Mouse (Mus musculus) CH12.LX (cell line): ENCODE data around the gene Tshz2. TPM values are rescaled to one million over a fixed set of nuclear protein-coding genes. Genes with fewer than 3 reads are reported as not detected.

Experiments used
- DNase-seq: peaks from one replicate; pipeline ENCODE4 v3.0.0-alpha.2; 2013; ENCODE audit errors: extremely low read depth
- H3K27ac ChIP-seq: 2 replicates; pipeline ENCODE4 v1.5.1; 2012; ENCODE audit warnings: low read depth, mild to moderate bottlenecking, control low read depth, moderate library complexity; ENCODE audit not compliant: insufficient read depth
- H3K27me3 ChIP-seq: replicated peaks from 2 replicates; pipeline ENCODE3; 2012; ENCODE audit warnings: inconsistent platforms
- H3K36me3 ChIP-seq, 2 experiments: replicated peaks in 1 of 2; 2 replicates each; pipeline versions ENCODE3 to v1.6.1; 2012; ENCODE audit warnings: inconsistent platforms in 1 of 2, low read length in 1 of 2, mild to moderate bottlenecking in 1 of 2, mixed read lengths in 1 of 2, moderate library complexity in 1 of 2; ENCODE audit not compliant: control insufficient read depth in 1 of 2, insufficient read depth in 1 of 2
- H3K4me1 ChIP-seq, 2 experiments: 2 replicates each; pipeline ENCODE4 v1.6.1; 2012; ENCODE audit warnings: inconsistent platforms in 1 of 2, moderate library complexity in 1 of 2; ENCODE audit not compliant: insufficient read depth in 2 of 2, control insufficient read depth in 1 of 2
- H3K4me2 ChIP-seq: 2 replicates; pipeline ENCODE4 v1.6.1; 2012; ENCODE audit warnings: low read depth, mild to moderate bottlenecking, control low read depth; ENCODE audit not compliant: poor library complexity, insufficient read depth, severe bottlenecking
- H3K4me3 ChIP-seq, 3 experiments: fragments of 150-350 bp in 1 of 3; sonication (generic) in 1 of 3; replicated peaks in 1 of 3; 2 replicates each; pipeline versions ENCODE3 to v1.5.1; 2011 to 2012; ENCODE audit warnings: low read depth in 2 of 3, low read length in 2 of 3, mild to moderate bottlenecking in 2 of 3, moderate library complexity in 2 of 3, control low read depth in 1 of 3, improper control_type of control experiment in 1 of 3, inconsistent platforms in 1 of 3, mixed read lengths in 1 of 3; ENCODE audit not compliant: poor library complexity in 1 of 3
- H3K79me2 ChIP-seq: replicated peaks from 2 replicates; pipeline ENCODE4 v1.6.1; 2012; ENCODE audit warnings: mild to moderate bottlenecking, moderate library complexity; ENCODE audit not compliant: control insufficient read depth, poor library complexity, insufficient read depth, severe bottlenecking; ENCODE audit errors: extremely low read depth
- H3K9ac ChIP-seq: 2 replicates; pipeline ENCODE4 v1.6.1; 2012; ENCODE audit warnings: low read depth, mild to moderate bottlenecking, control low read depth, moderate library complexity; ENCODE audit not compliant: insufficient read depth
- H3K9me3 ChIP-seq: replicated peaks from 2 replicates; pipeline ENCODE3; 2012; ENCODE audit warnings: low read length, inconsistent platforms, mixed read lengths
- BHLHE40 ChIP-seq: IDR thresholded peaks from 2 replicates; pipeline ENCODE4 v1.6.1; 2011; ENCODE audit warnings: mild to moderate bottlenecking, low read depth, low read length, improper control_type of control experiment
- CHD2 ChIP-seq: IDR thresholded peaks from 2 replicates; pipeline ENCODE4 v1.6.1; 2011; ENCODE audit warnings: low read length, improper control_type of control experiment
- E2F4 ChIP-seq: IDR thresholded peaks from 2 replicates; pipeline ENCODE4 v1.6.1; 2011; ENCODE audit warnings: low read depth, low read length, improper control_type of control experiment; ENCODE audit not compliant: insufficient replicate concordance
- ELF1 ChIP-seq: IDR thresholded peaks from 2 replicates; pipeline ENCODE4 v1.6.1; 2014; ENCODE audit warnings: low read depth, mild to moderate bottlenecking, inconsistent platforms, low read length, improper control_type of control experiment
- EP300 ChIP-seq: IDR thresholded peaks from 2 replicates; pipeline ENCODE4 v1.6.1; 2011; ENCODE audit warnings: low read length, improper control_type of control experiment
- ETS1 ChIP-seq: conservative IDR thresholded peaks from 2 replicates; pipeline ENCODE4 v1.6.1; 2012; ENCODE audit warnings: low read depth, mild to moderate bottlenecking, inconsistent platforms, low read length, improper control_type of control experiment, moderate library complexity
- IRF4 ChIP-seq: IDR thresholded peaks from 2 replicates; pipeline ENCODE4 v1.6.1; 2014; ENCODE audit warnings: low read depth, mild to moderate bottlenecking, inconsistent platforms, low read length, improper control_type of control experiment
- MAX ChIP-seq: IDR thresholded peaks from 2 replicates; pipeline ENCODE4 v1.6.1; 2011; ENCODE audit warnings: low read length, improper control_type of control experiment
- MAZ ChIP-seq: IDR thresholded peaks from 2 replicates; pipeline ENCODE4 v1.6.1; 2012; ENCODE audit warnings: low read depth, mild to moderate bottlenecking, inconsistent platforms, low read length, improper control_type of control experiment, moderate library complexity
- NELFE ChIP-seq: IDR thresholded peaks from 2 replicates; pipeline ENCODE4 v1.6.1; 2011; ENCODE audit warnings: low read depth, low read length, improper control_type of control experiment
- POLR2A ChIP-seq: IDR thresholded peaks from 2 replicates; pipeline ENCODE4 v1.6.1; 2011; ENCODE audit warnings: low read depth, mild to moderate bottlenecking, improper control_type of control experiment, low read length
- RAD21 ChIP-seq: IDR thresholded peaks from 2 replicates; pipeline ENCODE4 v1.6.1; 2011; ENCODE audit warnings: low read depth, mild to moderate bottlenecking, low read length, improper control_type of control experiment, moderate library complexity
- RCOR1 ChIP-seq: conservative IDR thresholded peaks from 2 replicates; pipeline ENCODE4 v1.6.1; 2012; ENCODE audit warnings: low read depth, mild to moderate bottlenecking, inconsistent platforms, low read length, improper control_type of control experiment
- SMC3 ChIP-seq: IDR thresholded peaks from 2 replicates; pipeline ENCODE4 v1.6.1; 2011; ENCODE audit warnings: low read depth, low read length, improper control_type of control experiment
- UBTF ChIP-seq: IDR thresholded peaks from 2 replicates; pipeline ENCODE4 v1.6.1; 2012; ENCODE audit warnings: low read depth, mild to moderate bottlenecking, inconsistent platforms, low read length, improper control_type of control experiment, moderate library complexity
- USF1 ChIP-seq: IDR thresholded peaks from 2 replicates; pipeline ENCODE4 v1.6.1; 2014; ENCODE audit warnings: low read depth, mild to moderate bottlenecking, inconsistent platforms, low read length, improper control_type of control experiment
- USF2 ChIP-seq: conservative IDR thresholded peaks from 2 replicates; pipeline ENCODE4 v1.6.1; 2011; ENCODE audit warnings: low read depth, low read length, improper control_type of control experiment
- ZC3H11A ChIP-seq: IDR thresholded peaks from 2 replicates; pipeline ENCODE4 v1.6.1; 2012; ENCODE audit warnings: low read depth, mild to moderate bottlenecking, inconsistent platforms, low read length, improper control_type of control experiment
- ZKSCAN1 ChIP-seq: IDR thresholded peaks from 2 replicates; pipeline ENCODE4 v1.6.1; 2012; ENCODE audit warnings: low read depth, inconsistent platforms, low read length, improper control_type of control experiment, borderline replicate concordance
- ZMIZ1 ChIP-seq: IDR thresholded peaks from 2 replicates; pipeline ENCODE4 v1.6.1; 2012; ENCODE audit warnings: low read depth, mild to moderate bottlenecking, inconsistent platforms, low read length, improper control_type of control experiment
- ZNF384 ChIP-seq: IDR thresholded peaks from 2 replicates; pipeline ENCODE4 v1.6.1; 2012; ENCODE audit warnings: low read depth, low read length, improper control_type of control experiment, inconsistent platforms
- dilution Hi-C: fragments of 300-500 bp; cut with MboI; formaldehyde crosslinking; loops from 2 replicates; pipeline ENCODE4 v1.14.3; 2020; ENCODE audit warnings: low sequenced_read_pairs; ENCODE audit not compliant: extremely low pct_unique_long_range_greater_than_20kb, extremely low pct_ligation_motif_present
- in situ Hi-C: fragments of 300-500 bp; cut with MboI; formaldehyde crosslinking; loops from 3 replicates; pipeline ENCODE4 v1.14.3; 2019; ENCODE audit warnings: low sequenced_read_pairs, low pct_ligation_motif_present, low pct_unique_long_range_greater_than_20kb, mixed read lengths
- polyA plus RNA-seq: library from polyadenylated mRNA; unstranded; fragments of >175 nt; gene quantifications from 2 replicates; pipeline ENCODE4 v1.2.1, GENCODE M21; 2012; ENCODE audit warnings: low read depth; ENCODE audit not compliant: insufficient read length
- total RNA-seq, 2 experiments: library from RNA; depleted of rRNA; stranded (reverse); fragments of 300-350 nt in 1 of 2; fragments of >200 nt in 1 of 2; gene quantifications; 2 replicates each; pipeline ENCODE4 v1.2.3; 2012 to 2014

Tshz2 gene
- total and polyA plus RNA-seq, 3 experiments = not detected

GRCm38 (mm10) chr2:169849077-169849476 is 216.3 kb downstream of the Tshz2 start:
- Histone ChIP-seq H3K79me2 (no peaks in the 10 kb centered on the region), H3K9ac (no peak overlapping the region), H3K4me1 (no peaks in the 10 kb centered on the region), H3K27me3 (no peaks in the 10 kb centered on the region), H3K36me3 (no peaks in the 10 kb centered on the region), H3K9me3 (peaks cover 92% of the 10 kb centered on the region), H3K27ac (no peak overlapping the region), H3K4me2 (no peak overlapping the region), H3K4me3 (no peak overlapping the region)
- dilution Hi-C loops = no loop called here
- in situ Hi-C loops = no loop called here
- DNase-seq = no peak
- no peak for TF ChIP-seq ELF1
- TF ChIP-seq ZMIZ1 = no peak
- no peak for TF ChIP-seq SMC3
- no peak for TF ChIP-seq CHD2
- no peak for TF ChIP-seq UBTF

GRCm38 (mm10) chr2:169849541-169849940 is 216.7 kb downstream of the Tshz2 start:
- dilution Hi-C loops (no loop called here), in situ Hi-C loops (no loop called here)
- Histone ChIP-seq H3K79me2 (no peaks in the 10 kb centered on the region), H3K9me3 (peaks cover 92% of the 10 kb centered on the region), H3K27me3 (no peaks in the 10 kb centered on the region), H3K27ac (no peak overlapping the region), H3K36me3 (no peaks in the 10 kb centered on the region), H3K4me3 (no peak overlapping the region), H3K9ac (no peak overlapping the region), H3K4me2 (no peak overlapping the region), H3K4me1 (no peaks in the 10 kb centered on the region)
- DNase-seq = no peak
- TF ChIP-seq USF2 (no peak), ZNF384 (no peak), ETS1 (no peak), E2F4 (no peak), USF1 (no peak), NELFE (no peak), RAD21 (no peak), MAZ (no peak), SMC3 (no peak), ZKSCAN1 (no peak), EP300 (no peak)

DNA sequence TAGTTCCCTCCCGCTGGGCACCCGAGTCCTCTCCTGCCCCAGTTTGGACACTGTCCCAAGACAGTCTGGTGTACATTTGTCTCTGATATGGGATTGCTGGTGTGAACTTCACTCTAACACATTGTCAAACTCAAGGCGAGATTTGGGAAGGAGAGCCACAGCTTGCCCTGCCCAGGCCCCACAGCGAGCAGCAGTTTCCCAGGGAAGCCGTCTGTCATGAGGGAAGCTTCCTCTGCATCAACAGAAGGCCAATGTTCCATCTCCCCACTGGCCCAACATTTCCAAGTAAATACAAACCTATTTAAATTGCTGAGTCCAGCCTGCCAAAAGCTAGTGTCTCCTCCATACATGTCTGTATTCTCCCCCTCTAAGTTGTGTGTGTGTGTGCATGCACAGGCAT is 218.8 kb downstream of the Tshz2 start:
- in situ Hi-C loops = no loop called here
- DNase-seq = no peak
- Histone ChIP-seq H3K27me3 (no peaks in the 10 kb centered on the region), H3K4me2 (no peak overlapping the region), H3K4me1 (no peaks in the 10 kb centered on the region)
- TF ChIP-seq EP300 (no peak), IRF4 (no peak), SMC3 (no peak), RCOR1 (no peak), BHLHE40 (no peak), POLR2A (no peak), ZC3H11A (no peak), UBTF (no peak), MAX (no peak), CHD2 (no peak), ELF1 (no peak)
- TF ChIP-seq, all 38 proteins: peak for 0
- Histone ChIP-seq H3K9ac (no peak overlapping the region), H3K9me3 (peaks cover 92% of the 10 kb centered on the region), H3K27ac (no peak overlapping the region), H3K4me3 (no peak overlapping the region), H3K36me3 (no peaks in the 10 kb centered on the region), H3K79me2 (no peaks in the 10 kb centered on the region)
- dilution Hi-C loops = no loop called here
